Mouse (Mus musculus) pancreas, adult 10 weeks (tissue): ENCODE measurements around the gene Msantd2. TPM values are rescaled to one million over a fixed set of nuclear protein-coding genes. Genes with fewer than 3 reads are reported as not detected.

Experiments used
- polyA plus RNA-seq: library from polyadenylated mRNA; stranded (reverse); fragments of 350-450 nt; fragmentation: Illumina TruSeq; extraction: RNeasy Lipid Tissue Mini Kit (QIAGEN cat#74804); gene quantifications from one replicate; pipeline ENCODE4 v1.2.3, GENCODE M21; 2015; ENCODE audit warnings: low read depth, low replicate concordance; ENCODE audit not compliant: insufficient read depth

Gene Msantd2
- polyA plus RNA-seq = 12.3 TPM

DNA sequence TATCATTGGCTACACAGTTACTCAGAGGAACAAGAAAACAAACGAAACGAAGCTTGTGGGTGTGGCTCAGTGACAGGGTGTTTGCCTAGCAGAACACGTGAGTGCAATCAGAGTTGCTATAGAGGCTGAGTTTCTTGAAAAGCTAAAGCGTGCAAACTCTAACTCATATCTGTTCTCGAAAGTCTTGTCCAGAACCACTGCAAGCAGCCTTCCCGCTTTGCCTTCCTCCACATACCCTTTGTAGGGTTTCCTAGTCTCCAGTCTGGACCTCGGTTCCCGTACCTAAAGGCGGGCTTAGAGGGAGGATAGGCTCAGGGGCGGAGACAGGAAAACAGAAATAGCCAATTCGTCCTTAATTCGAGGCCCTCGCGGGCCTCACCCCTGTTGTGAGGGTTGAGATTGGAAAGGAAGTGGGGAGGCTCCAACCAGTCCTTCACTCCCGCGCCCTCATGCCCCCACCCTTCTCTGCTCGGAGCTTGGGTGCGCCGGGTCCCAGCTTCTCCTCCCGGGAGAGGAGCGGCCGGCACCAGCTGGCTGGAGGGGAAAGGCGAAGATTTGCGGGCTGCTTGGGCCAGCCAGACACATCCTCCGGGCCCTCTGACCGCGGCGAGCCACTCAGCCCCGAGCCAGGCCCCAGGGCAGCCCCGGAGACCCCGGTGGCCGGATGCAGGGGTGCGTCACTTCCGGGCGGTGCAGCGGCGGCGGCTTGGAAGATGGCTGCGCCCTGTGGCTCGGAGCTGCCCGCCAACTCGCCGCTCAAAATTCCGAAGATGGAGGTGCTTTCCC, at the start of gene Msantd2:
Gene Msantd2 (plus strand): TSS at position 709 of the 786 bp plus-strand sequence.

GRCm38 (mm10) chr9:37527396-37528224, 38.5 kb downstream of the Msantd2 start, which contains the start of gene Esam:
TSS of gene Esam (plus strand) at chr9:37528078.

DNA sequence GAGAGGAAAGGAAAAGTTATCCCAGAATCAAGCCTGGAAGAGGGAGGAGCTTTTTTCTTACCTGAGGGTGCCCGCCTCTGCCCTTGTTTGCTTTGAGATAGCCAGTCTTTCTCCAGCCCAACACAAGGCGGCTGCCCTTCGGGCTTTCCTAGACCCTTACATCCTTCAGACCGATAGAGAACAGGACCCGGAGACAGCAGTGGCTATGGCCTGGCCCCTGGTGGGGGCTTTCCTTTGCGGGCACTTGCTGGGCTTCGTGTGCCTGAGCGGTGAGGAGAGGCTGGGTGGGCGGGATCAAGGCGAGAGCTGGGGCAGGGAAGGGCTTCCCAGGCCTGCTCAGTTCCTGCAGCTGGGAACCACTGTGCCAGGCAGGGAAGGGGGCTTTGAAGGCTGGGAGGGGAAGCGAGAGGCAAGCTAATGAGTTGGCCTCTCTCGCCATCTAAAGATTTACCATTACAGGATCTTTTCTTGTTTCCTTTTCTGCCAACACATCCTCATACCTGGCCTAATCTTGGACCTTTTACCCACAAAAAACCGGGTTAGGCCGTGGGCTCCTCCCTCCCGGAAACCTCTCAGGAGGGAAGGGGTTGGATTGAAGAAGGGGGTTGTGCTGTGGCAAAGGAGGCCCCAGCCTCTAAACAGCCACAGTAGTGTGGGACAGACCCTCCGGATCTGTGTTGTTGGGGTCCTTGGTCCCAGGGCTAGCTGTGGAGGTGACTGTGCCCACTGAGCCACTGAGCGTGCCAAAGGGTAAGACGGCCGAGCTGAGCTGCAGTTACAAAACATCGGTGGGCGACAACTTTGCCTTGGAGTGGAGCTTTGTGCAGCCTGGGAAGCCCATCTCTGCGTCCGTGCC, 50.3 kb downstream of the Msantd2 start, which contains the start of gene Vsig2:
Gene Vsig2 (plus strand): TSS at position 86 of the 856 bp plus-strand sequence.

GRCm38 (mm10) chr9:37552536-37553293, 63.6 kb downstream of the Msantd2 start, which contains the start of gene Nrgn:
TSS of gene Nrgn (minus strand) at chr9:37552904.

DNA sequence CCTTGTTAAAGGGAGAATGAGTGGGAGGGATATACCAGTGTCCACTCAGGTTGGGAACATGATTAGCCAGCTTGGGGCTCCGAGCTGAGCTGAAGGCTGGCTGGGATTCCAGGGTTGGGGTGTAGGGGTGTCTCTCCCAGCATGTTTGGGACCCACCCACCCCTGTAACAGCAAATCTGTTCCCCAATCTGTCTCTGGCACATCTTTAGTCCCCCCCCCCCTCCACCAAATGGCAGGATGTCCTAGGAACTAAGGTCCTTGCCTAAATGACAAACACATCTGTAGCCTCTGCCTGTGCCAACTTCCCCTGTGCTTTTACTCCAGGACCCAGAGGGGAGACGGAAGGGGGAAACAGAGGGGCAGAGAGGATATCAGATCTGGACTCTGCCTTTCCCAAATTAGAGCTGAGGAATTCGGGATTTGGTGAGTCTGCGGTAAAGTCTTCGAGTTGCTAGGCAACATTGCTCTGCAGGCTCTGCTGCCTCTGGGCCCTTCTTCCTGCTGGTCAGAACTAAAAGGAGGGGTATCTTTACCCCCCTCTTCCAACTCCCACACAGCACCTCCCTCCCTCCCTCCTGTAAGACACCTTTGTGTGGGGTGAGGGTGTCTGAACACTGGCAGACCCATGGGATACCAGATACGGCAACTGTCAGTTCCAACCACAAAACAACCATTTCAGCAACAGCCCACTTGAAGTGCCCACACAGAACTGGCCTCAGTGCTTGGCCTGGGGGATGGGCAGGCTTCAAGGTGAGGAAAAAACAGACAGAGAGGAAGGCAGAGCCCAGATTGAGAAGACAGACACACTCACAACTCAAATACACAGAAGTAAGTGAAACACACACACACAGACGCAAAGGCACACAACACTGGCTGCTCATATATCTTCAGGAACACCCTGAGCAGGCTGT, 66.0 kb downstream of the Msantd2 start, which contains the start of gene Siae:
Gene Siae (plus strand): TSS at position 861 of the 911 bp plus-strand sequence.

Other genes with a start within 250 kb of the Msantd2 start
- gene Slc37a2, start 233.6 kb upstream of the Msantd2 start, polyA plus RNA-seq = 0.46 TPM
- gene Ccdc15, start 140.9 kb upstream of the Msantd2 start, polyA plus RNA-seq = 0.61 TPM
- not detected for gene Hepacam, start 122.0 kb upstream of the Msantd2 start, polyA plus RNA-seq
- 16.8 TPM for gene Robo4, start 87.4 kb upstream of the Msantd2 start, polyA plus RNA-seq
- 0.57 TPM for gene Robo3, start 56.1 kb upstream of the Msantd2 start, polyA plus RNA-seq
- 45.9 TPM for gene Esam, start 38.8 kb downstream of the Msantd2 start, polyA plus RNA-seq
- 10.8 TPM for gene Vsig2, start 49.9 kb downstream of the Msantd2 start, polyA plus RNA-seq
- gene Nrgn, start 63.6 kb downstream of the Msantd2 start, polyA plus RNA-seq = 3.7 TPM
- gene Siae, start 66.4 kb downstream of the Msantd2 start, polyA plus RNA-seq = 2.4 TPM
- gene Spa17, start 124.4 kb downstream of the Msantd2 start, polyA plus RNA-seq = 2.3 TPM
- gene Tbrg1, start 168.0 kb downstream of the Msantd2 start, polyA plus RNA-seq = 28.4 TPM
- not detected for gene Panx3, start 179.9 kb downstream of the Msantd2 start, polyA plus RNA-seq
- gene Olfr160, start 226.9 kb downstream of the Msantd2 start, polyA plus RNA-seq = not detected